Mouse (Mus musculus) small intestine, adult 2 months (tissue): ENCODE data around the gene Dbndd2. TPM values are rescaled to one million over a fixed set of nuclear protein-coding genes. Genes with fewer than 3 reads are reported as not detected.

Experiments
- H3K27ac ChIP-seq: fragments of 200-500 bp; 2 replicates; pipeline ENCODE4 v1.5.1; 2012; ENCODE audit warnings: low read depth, low read length, control low read depth, inconsistent platforms; ENCODE audit not compliant: insufficient read depth
- H3K27me3 ChIP-seq: fragments of 200-500 bp; 2 replicates; pipeline ENCODE4 v1.6.1; 2012; ENCODE audit warnings: mild to moderate bottlenecking, moderate library complexity, low read length, inconsistent platforms; ENCODE audit not compliant: control insufficient read depth, insufficient read depth
- H3K36me3 ChIP-seq: fragments of 200-500 bp; 2 replicates; pipeline ENCODE4 v1.6.1; 2012; ENCODE audit warnings: mild to moderate bottlenecking, low read length, control low read depth, inconsistent platforms; ENCODE audit not compliant: control insufficient read depth, insufficient read depth
- H3K4me1 ChIP-seq: fragments of 200-500 bp; 2 replicates; pipeline ENCODE4 v1.6.1; 2012; ENCODE audit warnings: low read length, inconsistent platforms, mixed read lengths; ENCODE audit not compliant: control insufficient read depth, insufficient read depth, insufficient read length
- H3K4me3 ChIP-seq: fragments of 200-500 bp; 2 replicates; pipeline ENCODE4 v1.5.1; 2012; ENCODE audit warnings: low read depth, mild to moderate bottlenecking, control low read depth, inconsistent platforms, low read length, moderate library complexity
- CTCF ChIP-seq: fragments of 200-500 bp; IDR thresholded peaks from 2 replicates; pipeline ENCODE4 v1.5.1; 2012; ENCODE audit warnings: low read depth, mild to moderate bottlenecking, control low read depth, inconsistent platforms, low read length, moderate library complexity, mixed read lengths; ENCODE audit not compliant: insufficient replicate concordance, insufficient read length; ENCODE audit errors: extremely low read depth
- POLR2A ChIP-seq: fragments of 200-500 bp; IDR thresholded peaks from 2 replicates; pipeline ENCODE4 v1.6.1; 2012; ENCODE audit warnings: low read depth, mild to moderate bottlenecking, control low read depth, inconsistent platforms, low read length, moderate library complexity
- WGBS: fragments of 180-500 bp; shearing (Covaris S2); methylation state at CpG from one replicate; pipeline ENCODE4 v1.1.7; 2018; 5-methylcytosine and 5-hydroxymethylcytosine counted together
- polyA plus RNA-seq: library from polyadenylated mRNA; depleted of rRNA; stranded (reverse); fragments of >200 nt; gene quantifications from 2 replicates; pipeline ENCODE4 v1.2.3, GENCODE M21; 2012

Dbndd2 gene
- polyA plus RNA-seq, 1 experiment = 61.6 TPM

- H3K27ac ChIP-seq = no peak overlapping the region
- 85% methylated on average over 3 of the region's 3 CpGs for WGBS
- TF ChIP-seq CTCF (no peak), POLR2A (no peak)
- no peaks in the 10 kb centered on the region for H3K27me3 ChIP-seq
- peaks cover 8% of the 10 kb centered on the region for H3K4me1 ChIP-seq
- H3K36me3 ChIP-seq = 0 out of 2 replicates have a peak, but pooled peaks cover under 1% of the 10 kb centered on the region
- H3K4me3 ChIP-seq = no peak overlapping the region
These were observed 40.4 kb upstream of the Dbndd2 start for GRCm38 (mm10) chr2:164445399-164446085.

- Histone ChIP-seq H3K27ac (no peak overlapping the region), H3K36me3 (no peaks in the 10 kb centered on the region), H3K27me3 (no peaks in the 10 kb centered on the region), H3K4me1 (peaks cover 8% of the 10 kb centered on the region), H3K4me3 (no peak overlapping the region)
- no peak for TF ChIP-seq POLR2A
- TF ChIP-seq CTCF = no peak
- 82% methylated on average over 3 of the region's 3 CpGs for WGBS
These were observed 39.8 kb upstream of the Dbndd2 start for GRCm38 (mm10) chr2:164446086-164446469.

- H3K27me3 ChIP-seq = no peaks in the 10 kb centered on the region
- peaks cover 3% of the 10 kb centered on the region; the same call in 1 of the 2 replicates for H3K4me1 ChIP-seq
- no peak for TF ChIP-seq CTCF
- H3K4me3 ChIP-seq = no peak overlapping the region
- H3K27ac ChIP-seq = no peak overlapping the region
- no peaks in the 10 kb centered on the region for H3K36me3 ChIP-seq
- WGBS = 96% methylated on average over 1 of the region's 1 CpGs
These were observed 37.8 kb upstream of the Dbndd2 start for GRCm38 (mm10) chr2:164448140-164448539.

- 44% methylated on average over 5 of the region's 5 CpGs for WGBS
- Histone ChIP-seq H3K27me3 (no peaks in the 10 kb centered on the region), H3K36me3 (no peaks in the 10 kb centered on the region), H3K4me3 (no peak overlapping the region), H3K4me1 (no peaks in the 10 kb centered on the region; the same call in 1 of the 2 replicates), H3K27ac (no peak overlapping the region)
- TF ChIP-seq POLR2A (no peak), CTCF (no peak)
These were observed 37.0 kb upstream of the Dbndd2 start for GRCm38 (mm10) chr2:164448921-164449320.

GRCm38 (mm10) chr2:164449341-164450042 is 36.4 kb upstream of the Dbndd2 start:
- no peak overlapping the region for H3K4me3 ChIP-seq
- no peaks in the 10 kb centered on the region for H3K36me3 ChIP-seq
- H3K4me1 ChIP-seq = peaks cover under 1% of the 10 kb centered on the region; the same call in 1 of the 2 replicates
- no peaks in the 10 kb centered on the region for H3K27me3 ChIP-seq
- H3K27ac ChIP-seq = no peak overlapping the region
- no peak for TF ChIP-seq CTCF
- no peak for TF ChIP-seq POLR2A
- WGBS = 63% methylated on average over 14 of the region's 14 CpGs

- Histone ChIP-seq H3K27ac (no peak overlapping the region), H3K4me3 (no peak overlapping the region), H3K4me1 (peaks cover 23% of the 10 kb centered on the region; the same call in 1 of the 2 replicates), H3K27me3 (no peaks in the 10 kb centered on the region), H3K36me3 (no peaks in the 10 kb centered on the region)
- WGBS = 62% methylated on average over 13 of the region's 13 CpGs
- TF ChIP-seq CTCF (no peak), POLR2A (no peak)
These were observed 33.8 kb upstream of the Dbndd2 start for GRCm38 (mm10) chr2:164452000-164452676.
